Mouse (Mus musculus): ENCODE results near the gene Osm. TPM values are rescaled to one million over a fixed set of nuclear protein-coding genes. Genes with fewer than 3 reads are reported as not detected.

Gene Osm
- total RNA-seq, 1 experiment from 2014 or later, result 155 TPM

DNA sequence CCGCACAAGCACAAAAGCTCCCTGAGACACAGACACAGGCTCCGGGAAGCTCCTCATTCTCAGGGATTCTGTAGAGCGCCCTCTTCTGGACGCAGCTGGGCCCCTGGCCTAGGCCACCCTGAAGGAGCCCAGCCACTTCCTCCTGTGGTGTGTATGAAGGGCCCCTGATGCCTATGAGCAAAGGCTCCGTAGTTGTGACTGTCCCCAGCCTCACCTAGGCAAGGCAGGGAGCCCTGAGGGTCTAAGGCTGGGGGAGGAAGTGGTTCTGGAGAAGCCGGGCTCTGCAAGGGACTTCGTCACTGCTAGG is 24.9 kb downstream of the Osm start:
- peak; percentile 48 for ATAC-seq (replicated peaks; ENCODE audit: insufficient number of reproducible peaks, low FRiP score, low TSS enrichment, poor library complexity, severe bottlenecking)

DNA sequence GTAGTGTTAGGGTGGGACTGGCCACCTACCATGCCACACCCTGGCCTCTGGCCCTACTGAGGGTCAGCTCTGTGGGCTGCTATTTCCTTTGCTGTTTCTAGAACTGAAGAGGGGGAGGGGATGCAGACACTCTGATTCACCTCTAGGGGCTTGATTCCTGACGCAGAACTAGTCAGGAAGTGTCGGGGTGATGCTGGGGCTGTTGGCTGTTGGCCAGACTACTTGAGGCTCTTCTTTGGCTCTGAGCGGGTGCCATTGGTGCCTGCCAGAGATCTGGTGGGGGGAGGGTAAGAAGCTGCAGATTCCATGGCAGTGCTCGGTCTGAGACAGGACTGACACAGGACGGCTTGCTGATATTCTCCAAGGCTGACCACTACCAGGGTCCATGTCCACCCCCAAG is 25.7 kb downstream of the Osm start:
- ATAC-seq (replicated peaks; ENCODE audit: insufficient number of reproducible peaks, low FRiP score, low TSS enrichment, poor library complexity, severe bottlenecking), result no peak

DNA sequence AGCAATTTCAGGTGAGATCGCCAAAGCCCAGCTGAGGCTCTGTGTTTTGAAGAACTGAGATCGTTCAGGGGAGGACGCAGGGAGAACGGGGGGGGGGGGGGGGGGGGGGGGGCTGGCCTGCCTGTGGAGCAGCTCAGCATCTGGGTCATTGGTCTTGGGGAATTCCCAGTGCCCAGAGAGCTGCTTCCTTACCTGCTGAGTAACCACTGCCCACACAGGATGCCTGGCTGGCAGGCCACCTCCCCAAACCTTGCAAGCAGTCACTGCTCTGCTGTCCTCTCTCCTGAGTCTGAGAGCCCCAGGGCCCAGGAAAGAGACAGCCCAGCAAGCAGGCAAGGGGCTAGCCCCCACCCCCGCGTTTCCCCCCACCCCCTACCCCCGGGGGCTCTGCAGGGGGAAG is 26.6 kb downstream of the Osm start:
- no peak for ATAC-seq (replicated peaks; ENCODE audit: insufficient number of reproducible peaks, low FRiP score, low TSS enrichment, poor library complexity, severe bottlenecking)

DNA sequence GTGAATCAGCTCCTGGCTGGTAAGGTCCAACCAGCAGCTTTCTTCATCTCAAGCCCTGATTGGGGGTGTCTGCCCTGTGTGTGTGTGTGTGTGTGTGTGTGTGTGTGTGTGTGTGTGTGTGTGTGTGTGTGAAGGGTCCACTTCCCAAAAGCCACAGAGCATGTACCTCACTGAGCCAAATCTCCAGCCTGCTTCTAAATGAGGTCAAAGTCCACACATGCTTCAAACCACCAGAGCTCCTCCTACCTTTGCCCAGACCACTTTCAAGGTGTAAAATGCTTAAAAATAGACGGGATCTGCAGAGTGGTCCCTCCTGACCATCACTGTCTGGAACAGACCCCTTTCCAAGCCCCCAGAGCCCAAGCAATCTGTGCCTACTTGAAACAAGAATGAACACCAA is 27.1 kb downstream of the Osm start:
- no peak for ATAC-seq (replicated peaks; ENCODE audit: insufficient number of reproducible peaks, low FRiP score, low TSS enrichment, poor library complexity, severe bottlenecking)

DNA sequence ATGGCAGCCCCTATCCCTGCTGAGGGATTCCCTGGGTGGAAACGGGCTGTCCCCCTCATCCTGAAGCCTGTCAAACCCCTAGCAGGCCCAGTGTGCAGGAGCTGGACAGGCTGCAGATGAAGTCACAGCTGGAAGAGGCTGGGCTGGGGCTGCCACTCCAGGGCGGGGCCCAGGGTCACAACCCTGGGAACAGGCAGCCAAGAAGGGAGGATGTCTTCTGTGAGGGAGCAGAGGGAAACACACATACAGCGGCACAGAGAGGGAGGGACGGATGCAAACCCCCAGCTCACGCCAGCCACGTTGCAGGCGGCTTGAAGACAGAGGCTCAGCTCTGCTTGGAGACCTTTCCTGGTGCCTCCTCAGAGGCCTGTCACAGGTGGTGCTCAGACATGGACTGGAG is 27.8 kb downstream of the Osm start:
- no peak for ATAC-seq (replicated peaks; ENCODE audit: insufficient number of reproducible peaks, low FRiP score, low TSS enrichment, poor library complexity, severe bottlenecking)

DNA sequence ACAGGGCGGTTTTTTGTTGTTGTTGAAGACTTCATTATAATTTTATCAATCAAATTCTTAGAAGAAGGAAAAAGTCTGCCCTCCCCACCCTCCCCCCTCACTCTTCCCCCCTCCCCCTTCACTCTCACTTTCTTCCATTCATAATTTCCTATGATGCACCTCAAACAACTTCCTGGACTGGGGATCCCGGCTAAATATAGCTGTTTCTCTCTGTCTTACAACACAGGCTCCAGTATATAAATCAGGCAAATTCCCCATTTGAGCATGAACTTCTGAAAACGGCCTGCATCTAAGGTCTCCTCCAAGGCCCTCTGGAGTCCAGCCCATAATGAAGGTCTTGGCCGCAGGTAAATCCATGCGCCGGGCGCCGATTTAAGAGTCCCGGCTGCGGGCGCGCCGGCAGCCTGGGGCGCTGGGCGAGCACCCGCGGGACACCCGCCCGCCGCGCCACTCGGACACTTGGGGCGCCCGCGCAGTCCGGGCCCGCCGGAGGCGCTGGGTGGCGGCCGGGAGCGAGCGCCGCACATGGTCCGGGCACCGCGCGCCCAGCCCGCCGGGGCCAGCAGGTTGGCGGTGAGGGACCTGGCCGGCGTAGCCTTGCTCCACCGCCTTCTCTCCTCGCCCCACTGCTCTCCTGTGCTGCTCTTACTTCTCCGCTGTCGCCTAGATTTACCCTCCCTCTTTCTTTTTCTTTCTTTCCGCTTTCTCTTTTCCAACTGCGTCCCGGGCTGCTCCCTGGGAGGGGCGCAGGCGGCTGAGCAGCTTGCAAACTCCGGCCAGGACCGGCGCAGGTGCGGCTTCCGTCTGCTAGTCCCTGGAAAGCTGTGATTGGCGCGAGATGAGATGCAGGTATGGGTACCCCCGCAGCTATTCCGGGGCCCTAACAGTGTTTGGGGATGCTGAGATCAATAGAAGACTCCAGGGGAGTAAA is 30.3 kb downstream of the Osm start:
- no peak for ATAC-seq (replicated peaks; ENCODE audit: insufficient number of reproducible peaks, low FRiP score, low TSS enrichment, poor library complexity, severe bottlenecking)

DNA sequence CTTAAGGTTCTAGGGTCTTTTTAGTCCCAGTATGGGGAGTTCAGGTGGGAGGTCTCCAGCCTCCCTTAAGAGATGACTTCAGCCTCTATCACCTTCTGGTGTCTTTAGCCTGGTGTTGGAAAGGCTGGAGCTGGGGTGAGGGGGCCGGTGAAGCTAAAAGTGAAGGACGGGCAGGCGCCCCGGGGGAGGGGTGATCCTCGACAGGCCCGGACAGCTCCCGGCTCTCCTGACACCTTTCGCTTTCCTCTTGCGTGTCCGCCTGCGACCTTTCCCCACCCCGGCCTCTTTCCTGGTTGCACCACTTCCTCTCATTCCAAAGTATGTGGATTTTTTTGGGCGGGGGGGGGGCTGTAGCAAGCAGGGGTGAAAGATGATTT is 31.0 kb downstream of the Osm start:
- no peak for ATAC-seq (replicated peaks; ENCODE audit: insufficient number of reproducible peaks, low FRiP score, low TSS enrichment, poor library complexity, severe bottlenecking)

DNA sequence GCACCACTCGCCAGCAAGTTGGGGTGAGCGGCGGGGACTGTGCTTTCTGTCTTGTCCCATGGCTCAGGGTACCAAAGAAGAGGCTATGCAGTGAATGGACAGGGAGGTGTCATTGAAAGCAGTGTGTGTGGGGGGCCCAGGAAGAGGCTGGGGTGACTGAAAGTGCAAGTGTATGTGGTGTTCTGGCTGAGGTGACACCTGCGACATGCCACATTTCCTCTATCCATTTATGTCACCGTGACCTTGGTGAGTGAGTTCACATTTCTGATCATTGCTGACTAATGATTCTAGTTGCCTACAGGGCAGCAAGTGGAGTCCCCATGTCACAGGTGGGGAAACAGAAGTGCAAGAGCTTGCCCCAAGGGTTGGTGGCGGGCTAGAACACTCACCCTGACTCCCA is 32.3 kb downstream of the Osm start:
- no peak for ATAC-seq (replicated peaks; ENCODE audit: insufficient number of reproducible peaks, low FRiP score, low TSS enrichment, poor library complexity, severe bottlenecking)

DNA sequence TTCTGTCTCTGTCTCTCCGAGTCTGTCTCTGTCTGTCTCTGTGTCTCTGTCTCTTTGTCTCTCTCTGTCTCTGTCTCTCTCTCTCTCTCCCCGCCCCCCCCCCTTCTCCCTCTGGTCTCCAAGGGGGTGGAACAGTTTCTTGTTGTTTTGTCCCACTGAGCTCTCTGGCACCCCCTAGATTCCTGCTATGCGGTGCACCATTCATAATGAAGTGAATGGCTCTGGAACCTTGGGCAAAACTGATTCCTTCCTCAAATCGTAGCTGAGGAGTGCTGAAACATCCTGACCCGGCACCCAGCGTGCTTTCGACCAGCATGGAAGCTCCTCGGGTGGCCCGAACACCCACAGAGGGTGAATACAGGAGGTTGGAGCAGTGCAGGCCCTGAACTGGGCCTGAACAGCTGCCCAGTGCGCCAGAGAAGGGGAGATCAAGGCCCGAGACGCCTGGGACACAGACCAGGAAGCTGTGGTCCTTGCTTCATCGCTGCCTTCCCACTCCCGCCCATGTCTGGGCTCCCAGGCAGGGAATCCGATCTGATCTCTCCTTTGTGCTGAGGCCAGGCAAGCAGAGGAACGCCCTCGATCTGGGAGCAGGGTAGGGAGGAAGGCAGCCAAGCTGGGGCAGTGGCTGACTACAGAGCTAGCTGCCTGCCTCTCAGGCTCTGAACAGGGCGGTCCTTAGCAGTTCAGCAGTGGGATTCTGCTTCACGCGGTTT is 34.7 kb downstream of the Osm start:
- peak; percentile 33; the same call in 1 of the 2 replicates for ATAC-seq (replicated peaks; ENCODE audit: insufficient number of reproducible peaks, low FRiP score, low TSS enrichment, poor library complexity, severe bottlenecking)

DNA sequence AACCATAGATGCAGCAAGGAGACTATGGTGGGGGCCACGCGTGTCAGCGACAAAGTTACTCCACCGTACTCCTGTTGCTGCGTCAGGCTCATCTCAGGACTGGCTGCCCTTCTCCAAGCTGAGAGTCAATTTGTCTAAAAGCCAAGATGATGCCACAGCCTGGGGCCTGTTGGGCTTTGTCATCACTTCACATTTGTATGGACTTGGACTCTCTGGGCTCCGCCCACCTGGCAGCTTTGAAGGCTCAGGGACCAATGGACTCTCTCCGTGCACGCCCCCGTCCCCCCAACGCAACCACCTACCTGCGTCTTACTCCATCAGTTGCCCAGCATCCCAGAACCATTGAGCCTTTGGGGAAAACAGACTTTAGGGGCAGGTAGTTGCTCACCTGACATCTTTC is 35.3 kb downstream of the Osm start:
- ATAC-seq (replicated peaks; ENCODE audit: insufficient number of reproducible peaks, low FRiP score, low TSS enrichment, poor library complexity, severe bottlenecking), result no peak

DNA sequence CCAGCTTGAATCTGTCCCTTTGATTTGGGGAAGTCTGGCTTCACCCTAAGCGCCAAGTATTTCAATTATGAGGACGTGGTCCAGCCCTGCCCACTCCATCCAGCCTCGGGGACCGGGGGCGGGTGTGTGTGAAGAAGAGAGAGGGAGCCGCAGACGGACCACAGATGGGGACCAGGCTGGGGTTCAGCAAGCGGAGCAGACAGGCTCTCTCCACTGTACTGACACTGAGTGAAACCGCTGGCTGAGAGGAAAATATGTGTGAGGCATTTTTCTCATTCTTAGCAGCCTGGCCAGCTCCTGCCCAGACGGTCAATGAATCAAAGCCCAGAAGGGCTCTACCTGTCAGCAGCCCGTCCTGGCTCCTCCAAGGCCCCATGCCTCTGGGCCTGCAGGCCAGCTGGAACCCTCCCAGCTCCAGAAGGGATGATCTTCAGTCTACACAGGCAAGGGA is 40.2 kb downstream of the Osm start:
- no peak for ATAC-seq (replicated peaks; ENCODE audit: insufficient number of reproducible peaks, low FRiP score, low TSS enrichment, poor library complexity, severe bottlenecking)

DNA sequence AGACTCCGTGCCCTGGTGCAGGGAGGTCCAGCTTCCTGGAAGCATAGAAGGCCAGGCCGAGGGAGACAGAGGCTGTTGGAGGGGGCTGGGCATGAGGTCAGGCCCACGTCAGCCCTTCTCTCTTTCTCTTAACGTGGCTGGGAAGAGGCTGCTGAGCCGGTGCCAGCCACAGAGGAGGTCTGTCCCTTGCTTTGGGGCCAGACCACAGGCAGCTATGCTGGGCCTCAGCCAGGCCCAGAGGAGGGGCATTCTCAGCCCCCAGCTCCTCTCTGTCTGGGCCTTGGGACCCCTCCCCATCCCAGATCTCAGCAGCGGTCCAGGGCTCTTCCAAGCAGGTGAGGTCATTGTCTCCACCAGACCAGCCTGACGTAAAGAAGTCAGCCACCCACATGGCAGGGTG is 43.7 kb downstream of the Osm start:
- no peak for ATAC-seq (replicated peaks; ENCODE audit: insufficient number of reproducible peaks, low FRiP score, low TSS enrichment, poor library complexity, severe bottlenecking)

DNA sequence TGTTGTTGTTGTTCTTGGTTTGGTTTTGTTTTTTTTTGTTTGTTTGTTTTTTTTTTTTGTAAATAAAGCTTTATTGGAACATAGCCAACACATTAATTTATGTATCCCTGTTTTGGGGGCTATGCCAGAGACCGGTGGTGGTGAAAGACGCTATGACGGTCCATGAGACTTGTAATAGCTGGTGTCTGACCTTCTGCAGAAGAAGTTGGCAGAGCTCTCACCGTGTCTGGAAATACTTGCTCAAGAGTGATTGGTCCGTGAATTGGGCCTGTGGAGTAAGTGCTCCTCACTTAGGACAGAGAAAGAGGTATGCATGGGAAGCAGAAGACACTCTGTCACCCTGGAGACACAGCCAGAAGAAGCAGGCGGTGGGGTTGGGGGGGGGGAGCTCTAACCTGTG is 45.6 kb downstream of the Osm start:
- ATAC-seq (replicated peaks; ENCODE audit: insufficient number of reproducible peaks, low FRiP score, low TSS enrichment, poor library complexity, severe bottlenecking), result no peak

DNA sequence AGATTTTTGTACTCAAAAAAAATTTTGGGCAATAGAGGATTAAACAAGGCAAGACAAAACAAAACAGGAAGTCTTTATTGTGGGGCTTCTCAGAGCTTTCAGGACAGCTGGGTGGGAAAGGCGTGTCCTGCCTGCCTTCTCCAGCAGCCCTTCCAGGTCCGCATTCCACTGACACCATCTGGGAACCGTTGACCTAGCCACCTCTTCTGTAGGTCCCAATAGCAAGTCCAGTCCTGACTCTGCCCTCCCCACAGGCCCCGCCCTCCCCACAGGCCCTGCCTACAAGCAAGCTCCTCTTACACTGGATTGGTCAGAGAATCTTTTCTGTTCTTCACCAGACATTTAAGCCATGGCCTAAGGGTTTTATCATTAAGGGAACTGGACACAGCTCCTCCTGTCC is 47.4 kb downstream of the Osm start:
- no peak for ATAC-seq (replicated peaks; ENCODE audit: insufficient number of reproducible peaks, low FRiP score, low TSS enrichment, poor library complexity, severe bottlenecking)

DNA sequence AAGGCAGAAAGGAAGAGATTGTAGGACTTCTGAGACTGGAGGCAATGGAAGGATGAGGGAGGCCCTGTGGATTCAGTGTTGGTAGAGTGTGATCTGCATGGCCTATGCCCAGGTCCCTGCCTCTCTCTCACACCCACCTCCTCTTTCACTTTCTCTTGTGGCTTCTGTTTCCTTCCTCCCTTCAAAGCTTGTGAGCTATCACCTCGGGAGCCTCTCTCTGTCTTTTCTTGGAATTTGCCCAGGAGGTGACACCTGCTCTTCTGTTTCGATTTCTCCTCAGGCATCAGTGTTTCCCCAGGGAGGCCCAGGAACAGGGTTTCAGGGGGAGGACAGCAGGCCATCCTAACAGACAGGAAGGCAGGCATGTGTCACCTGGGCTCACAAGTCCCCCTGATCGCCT is 53.1 kb downstream of the Osm start:
- no peak for ATAC-seq (replicated peaks; ENCODE audit: insufficient number of reproducible peaks, low FRiP score, low TSS enrichment, poor library complexity, severe bottlenecking)

Other genes starting within 250 kb of the Osm start
- not detected in 3 replicates for gene Sec14l4, start 205.0 kb upstream of the Osm start, total RNA-seq (2017)
- gene Sec14l3, start 171.6 kb upstream of the Osm start, total RNA-seq (2017), result not detected in 3 replicates
- 1.4 TPM in 1 of 3 replicates, not detected in the others for gene Mtfp1, start 141.0 kb upstream of the Osm start, total RNA-seq (2017)
- gene Sec14l2, start 113.0 kb upstream of the Osm start, total RNA-seq (2017), result 1.6 TPM in 1 of 3 replicates, not detected in the others
- 24.5 to 32.4 TPM (median 30.3 TPM) in 3 replicates for gene Rnf215, start 101.2 kb upstream of the Osm start, total RNA-seq (2017)
- gene Ccdc157, start 76.1 kb upstream of the Osm start, total RNA-seq (2017), result 1.3 to 9.2 TPM (median 1.4 TPM) in 3 replicates
- 14.2 to 26.6 TPM (median 15.3 TPM) in 3 replicates for gene Sf3a1, start 76.1 kb upstream of the Osm start, total RNA-seq (2017)
- gene Tbc1d10a, start 49.6 kb upstream of the Osm start, total RNA-seq (2017), result 9.5 to 17.6 TPM (median 16.9 TPM) in 3 replicates
- gene Castor1, start 18.2 kb upstream of the Osm start, total RNA-seq (2017), result 0.64 to 8.6 TPM (median 2.4 TPM) in 3 replicates
- 0.29 to 1.1 TPM (median 0.32 TPM) in 3 replicates for gene Lif, start 21.1 kb downstream of the Osm start, total RNA-seq (2017)
- gene Hormad2, start 204.7 kb downstream of the Osm start, total RNA-seq (2017), result not detected in 3 replicates